Mouse (Mus musculus): ENCODE data around the gene Csnka2ip.

DNA sequence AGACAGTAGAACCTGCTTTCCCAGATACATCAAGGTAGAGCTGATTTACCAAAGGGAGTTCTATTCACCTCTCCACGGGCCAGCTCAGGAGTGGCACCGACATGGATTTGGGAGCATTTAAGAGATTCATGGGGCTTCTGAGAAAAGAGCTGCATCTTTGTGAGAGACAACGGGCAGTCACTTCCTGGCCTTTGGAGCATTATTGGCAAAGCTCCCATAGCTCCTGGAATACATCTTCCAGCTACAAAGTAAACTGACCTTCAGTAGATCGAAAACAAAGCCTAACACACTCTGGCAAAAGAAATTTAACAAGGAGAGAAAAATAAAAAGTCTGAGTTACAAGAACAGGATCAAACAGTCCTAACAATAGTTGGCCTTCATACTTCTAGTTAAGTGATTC lies 17.6 kb downstream of the Csnka2ip start:
- TF ChIP-seq HCFC1 (IDR thresholded peaks at IDR 0.05; ENCODE audit: borderline replicate concordance, insufficient read depth, low read length) (no peak), CHD2 (IDR thresholded peaks at IDR 0.05; ENCODE audit: low read depth, low read length) (no peak), ZC3H11A (IDR thresholded peaks at IDR 0.05; ENCODE audit: borderline replicate concordance, low read depth, low read length) (no peak), MAFK (IDR thresholded peaks at IDR 0.05; ENCODE audit: insufficient read depth, low read depth, low read length) (no peak), ZNF384 (IDR thresholded peaks at IDR 0.05; ENCODE audit: low read depth, low read length) (no peak)

Data from ES-E14 (cell line).